Mouse (Mus musculus) macrophage (primary cell): ENCODE results near the gene Rfx4. TPM values are rescaled to one million over a fixed set of nuclear protein-coding genes. Genes with fewer than 3 reads are reported as not detected.

Experiments
- H3K27ac ChIP-seq: fragments of 350-480 bp; formaldehyde crosslinking; 2 replicates; pipeline ENCODE4 v1.9.0; 2021
- H3K36me3 ChIP-seq: fragments of 350-480 bp; formaldehyde crosslinking; 2 replicates; pipeline ENCODE4 v1.9.0; 2021; ENCODE audit errors: inconsistent target
- H3K4me3 ChIP-seq: fragments of 350-480 bp; formaldehyde crosslinking; 2 replicates; pipeline ENCODE4 v1.9.0; 2021; ENCODE audit errors: inconsistent target
- H3K79me2 ChIP-seq: fragments of 350-480 bp; formaldehyde crosslinking; 2 replicates; pipeline ENCODE4 v1.9.0; 2021; ENCODE audit errors: inconsistent target
- WGBS: methylation state at CpG from one replicate; pipeline ENCODE4 v1.1.7; 2026; ENCODE audit warnings: inconsistent platforms; ENCODE audit not compliant: missing documents; 5-methylcytosine and 5-hydroxymethylcytosine counted together
- polyA plus RNA-seq: library from polyadenylated mRNA; stranded (reverse); fragments of 250-400 nt; gene quantifications from 3 replicates; pipeline ENCODE4 v1.2.4, GENCODE M21; 2018; ENCODE audit warnings: inconsistent platforms
- total RNA-seq, 78 experiments: library from RNA; depleted of rRNA; stranded (reverse); fragments of 250-400 nt; gene quantifications; 1 replicate in 9 of 78; 2 replicates in 24 of 78; 3 replicates in 43 of 78; 4 replicates in 2 of 78; pipeline ENCODE4 v1.2.4; 2018; ENCODE audit warnings: inconsistent platforms in 56 of 78

Gene Rfx4
- not detected for total RNA-seq (2018; cell fraction: chromatin; rRNA removed)
- not detected for total RNA-seq (2018; cell fraction: cytosol; rRNA removed)
- total RNA-seq (2018; cell fraction: nucleus; rRNA removed): not detected
- polyA plus RNA-seq: not detected in 3 replicates

GRCm38 (mm10) chr10:84755786-84756203, at the start of gene Rfx4:
Gene Rfx4, plus strand, starts transcription at chr10:84756062.
- no peak within 1 kb of the TSS for H3K27ac ChIP-seq
- no peaks in the 10 kb centered on the region for H3K79me2 ChIP-seq
- WGBS: 4% methylated on average over 24 of the region's 24 CpGs
- H3K4me3 ChIP-seq: no peak within 1 kb of the TSS
- H3K36me3 ChIP-seq: no peaks in the 10 kb centered on the region

- Histone ChIP-seq H3K79me2 (no peaks in the 10 kb centered on the region), H3K36me3 (peaks cover 9% of the 10 kb centered on the region), H3K4me3 (no peak overlapping the region), H3K27ac (no peak overlapping the region)
- 97% methylated on average over 8 of the region's 8 CpGs for WGBS
Observed at GRCm38 (mm10) chr10:84706543-84706942, 49.3 kb upstream of the Rfx4 start.

GRCm38 (mm10) chr10:84707226-84707625, 48.6 kb upstream of the Rfx4 start:
- no peak overlapping the region for H3K4me3 ChIP-seq
- H3K79me2 ChIP-seq: no peaks in the 10 kb centered on the region
- H3K27ac ChIP-seq: no peak overlapping the region
- peaks cover 5% of the 10 kb centered on the region for H3K36me3 ChIP-seq
- 89% methylated on average over 6 of the region's 6 CpGs for WGBS

GRCm38 (mm10) chr10:84707752-84708530, 47.9 kb upstream of the Rfx4 start:
- H3K79me2 ChIP-seq: no peaks in the 10 kb centered on the region
- WGBS: 94% methylated on average over 13 of the region's 14 CpGs
- peaks cover 5% of the 10 kb centered on the region; the same call in 1 of the 2 replicates for H3K36me3 ChIP-seq
- no peak overlapping the region for H3K4me3 ChIP-seq
- no peak overlapping the region for H3K27ac ChIP-seq

GRCm38 (mm10) chr10:84710192-84710591, 45.7 kb upstream of the Rfx4 start:
- WGBS: 91% methylated on average over 4 of the region's 4 CpGs
- Histone ChIP-seq H3K27ac (no peak overlapping the region), H3K36me3 (peaks cover 28% of the 10 kb centered on the region; the same call in 1 of the 2 replicates), H3K4me3 (no peak overlapping the region), H3K79me2 (no peaks in the 10 kb centered on the region)

- Histone ChIP-seq H3K27ac (no peak overlapping the region), H3K79me2 (no peaks in the 10 kb centered on the region), H3K36me3 (peaks cover 34% of the 10 kb centered on the region; the same call in 1 of the 2 replicates), H3K4me3 (no peak overlapping the region)
- WGBS: 92% methylated on average over 4 of the region's 4 CpGs
Observed at GRCm38 (mm10) chr10:84710827-84711226, 45.0 kb upstream of the Rfx4 start.

GRCm38 (mm10) chr10:84711479-84711878, 44.4 kb upstream of the Rfx4 start:
- H3K79me2 ChIP-seq: no peaks in the 10 kb centered on the region
- WGBS: 93% methylated on average over 7 of the region's 8 CpGs
- H3K27ac ChIP-seq: no peak overlapping the region
- peaks cover 40% of the 10 kb centered on the region; the same call in 1 of the 2 replicates for H3K36me3 ChIP-seq
- H3K4me3 ChIP-seq: no peak overlapping the region

GRCm38 (mm10) chr10:84711940-84712339, 43.9 kb upstream of the Rfx4 start:
- Histone ChIP-seq H3K79me2 (no peaks in the 10 kb centered on the region), H3K27ac (no peak overlapping the region), H3K36me3 (peaks cover 43% of the 10 kb centered on the region; the same call in 1 of the 2 replicates), H3K4me3 (no peak overlapping the region)
- WGBS: 92% methylated on average over 5 of the region's 5 CpGs

- peaks cover 43% of the 10 kb centered on the region; the same call in 1 of the 2 replicates for H3K36me3 ChIP-seq
- H3K27ac ChIP-seq: no peak overlapping the region
- no peak overlapping the region for H3K4me3 ChIP-seq
- WGBS: 91% methylated on average over 6 of the region's 6 CpGs
- H3K79me2 ChIP-seq: no peaks in the 10 kb centered on the region
Observed at GRCm38 (mm10) chr10:84712532-84712931, 43.3 kb upstream of the Rfx4 start.

- WGBS: 85% methylated on average over 10 of the region's 10 CpGs
- Histone ChIP-seq H3K36me3 (peaks cover 43% of the 10 kb centered on the region; the same call in 1 of the 2 replicates), H3K4me3 (no peak overlapping the region), H3K27ac (no peak overlapping the region), H3K79me2 (no peaks in the 10 kb centered on the region)
Observed at GRCm38 (mm10) chr10:84713043-84713442, 42.8 kb upstream of the Rfx4 start.

GRCm38 (mm10) chr10:84715639-84716038, 40.2 kb upstream of the Rfx4 start:
- Histone ChIP-seq H3K27ac (no peak overlapping the region), H3K4me3 (no peak overlapping the region), H3K79me2 (no peaks in the 10 kb centered on the region), H3K36me3 (peaks cover 53% of the 10 kb centered on the region; the same call in 1 of the 2 replicates)
- 98% methylated on average over 7 of the region's 7 CpGs for WGBS

GRCm38 (mm10) chr10:84716581-84716980, 39.3 kb upstream of the Rfx4 start:
- 92% methylated on average over 7 of the region's 7 CpGs for WGBS
- Histone ChIP-seq H3K27ac (no peak overlapping the region), H3K79me2 (no peaks in the 10 kb centered on the region), H3K4me3 (no peak overlapping the region), H3K36me3 (peaks cover 57% of the 10 kb centered on the region; the same call in 1 of the 2 replicates)

GRCm38 (mm10) chr10:84722711-84723110, 33.2 kb upstream of the Rfx4 start:
- Histone ChIP-seq H3K36me3 (peaks cover 34% of the 10 kb centered on the region), H3K4me3 (no peak overlapping the region), H3K27ac (no peak overlapping the region), H3K79me2 (no peaks in the 10 kb centered on the region)
- WGBS: 90% methylated on average over 12 of the region's 12 CpGs

GRCm38 (mm10) chr10:84727005-84727404, 28.9 kb upstream of the Rfx4 start:
- WGBS: 96% methylated on average over 12 of the region's 12 CpGs
- Histone ChIP-seq H3K79me2 (no peaks in the 10 kb centered on the region), H3K36me3 (peaks cover 15% of the 10 kb centered on the region), H3K27ac (no peak overlapping the region), H3K4me3 (no peak overlapping the region)

GRCm38 (mm10) chr10:84727760-84728159, 28.1 kb upstream of the Rfx4 start:
- H3K27ac ChIP-seq: no peak overlapping the region
- peaks cover 15% of the 10 kb centered on the region for H3K36me3 ChIP-seq
- H3K79me2 ChIP-seq: no peaks in the 10 kb centered on the region
- no peak overlapping the region for H3K4me3 ChIP-seq
- 86% methylated on average over 4 of the region's 4 CpGs for WGBS
